Mouse (Mus musculus) kidney, adult 8-10 months (tissue): ENCODE results near the gene Cercam.
"Not testable (repeated sequence)": the region's sequence is repeated elsewhere in the genome, so short reads cannot be mapped to it uniquely, and the experiment has no call there.

ENCODE experiments used
- DNase-seq, 2 experiments: peaks; one replicate each; pipeline ENCODE4 v3.0.0; 2022

Cercam gene

GRCm38 (mm10) chr2:29855585-29856210 is 13.3 kb upstream of the Cercam start:
- DNase-seq: no peak

GRCm38 (mm10) chr2:29856451-29857260 is 12.3 kb upstream of the Cercam start:
- no peak for DNase-seq

GRCm38 (mm10) chr2:29857341-29857740 is 11.6 kb upstream of the Cercam start:
- no peak for DNase-seq

GRCm38 (mm10) chr2:29857967-29858366 is 11.0 kb upstream of the Cercam start:
- no peak for DNase-seq

GRCm38 (mm10) chr2:29858748-29859473 is 10.1 kb upstream of the Cercam start:
- DNase-seq: peak; percentile 22 to 51

GRCm38 (mm10) chr2:29865125-29865524 is 3.8 kb upstream of the Cercam start:
- DNase-seq: no peak

GRCm38 (mm10) chr2:29869646-29870451 is 885 bp downstream of the Cercam start:
- no peak for DNase-seq

GRCm38 (mm10) chr2:29872581-29873295 is 3.8 kb downstream of the Cercam start:
- DNase-seq: no peak

- DNase-seq: no peak
Observed at GRCm38 (mm10) chr2:29873801-29874200, 4.8 kb downstream of the Cercam start.

GRCm38 (mm10) chr2:29878061-29878460 is 9.1 kb downstream of the Cercam start:
- no peak for DNase-seq

- DNase-seq: no peak
Observed at GRCm38 (mm10) chr2:29879191-29879590, 10.2 kb downstream of the Cercam start.

GRCm38 (mm10) chr2:29879964-29880830 is 11.2 kb downstream of the Cercam start:
- no peak for DNase-seq

GRCm38 (mm10) chr2:29886659-29887292 is 17.8 kb downstream of the Cercam start:
- not testable (repeated sequence) for DNase-seq

- DNase-seq: peak; percentile 99 to 100
Observed at GRCm38 (mm10) chr2:29889066-29889944, 20.3 kb downstream of the Cercam start, which contains the start of gene Odf2. Odf2 (plus strand) TSS chr2:29889221.

GRCm38 (mm10) chr2:29889991-29890833 is 21.2 kb downstream of the Cercam start:
- DNase-seq: peak; percentile 86 to 88

GRCm38 (mm10) chr2:29891773-29892172 is 22.8 kb downstream of the Cercam start:
- no peak for DNase-seq

GRCm38 (mm10) chr2:29896071-29896470 is 27.1 kb downstream of the Cercam start:
- no peak for DNase-seq

- no peak for DNase-seq
Observed at GRCm38 (mm10) chr2:29897366-29897765, 28.4 kb downstream of the Cercam start.
